Mouse (Mus musculus): ENCODE results near the gene Gdpd3.
"Not testable (repeated sequence)": the region's sequence is repeated elsewhere in the genome, so short reads cannot be mapped to it uniquely, and the experiment has no call there.

Gdpd3 gene

GRCm38 (mm10) chr7:126766201-126766600 is at the start of gene Gdpd3:
Gene Gdpd3 (plus strand): TSS chr7:126766334.
- DNase-seq (ENCODE audit: extremely low read depth, low read depth, low spot score): no peak

GRCm38 (mm10) chr7:126717566-126717965 is 48.6 kb upstream of the Gdpd3 start:
- no peak for DNase-seq (ENCODE audit: extremely low read depth, low read depth, low spot score)

GRCm38 (mm10) chr7:126718787-126719337 is 47.3 kb upstream of the Gdpd3 start:
- no peak for DNase-seq (ENCODE audit: extremely low read depth, low read depth, low spot score)

- no peak for DNase-seq (ENCODE audit: extremely low read depth, low read depth, low spot score)
Measured at GRCm38 (mm10) chr7:126721635-126722034, 44.5 kb upstream of the Gdpd3 start.

- no peak for DNase-seq (ENCODE audit: extremely low read depth, low read depth, low spot score)
Measured at GRCm38 (mm10) chr7:126725077-126725476, 41.1 kb upstream of the Gdpd3 start.

GRCm38 (mm10) chr7:126725667-126726066 is 40.5 kb upstream of the Gdpd3 start:
- DNase-seq (ENCODE audit: extremely low read depth, low read depth, low spot score): no peak

GRCm38 (mm10) chr7:126730256-126730789 is 35.8 kb upstream of the Gdpd3 start:
- not testable (repeated sequence) for DNase-seq (ENCODE audit: extremely low read depth, low read depth, low spot score)

GRCm38 (mm10) chr7:126736122-126736521 is 30.0 kb upstream of the Gdpd3 start:
- DNase-seq (ENCODE audit: extremely low read depth, low read depth, low spot score): no peak

GRCm38 (mm10) chr7:126739551-126739950 is 26.6 kb upstream of the Gdpd3 start:
- no peak for DNase-seq (ENCODE audit: extremely low read depth, low read depth, low spot score)

GRCm38 (mm10) chr7:126740132-126740735 is 25.9 kb upstream of the Gdpd3 start:
- no peak for DNase-seq (ENCODE audit: extremely low read depth, low read depth, low spot score)

- DNase-seq (ENCODE audit: extremely low read depth, low read depth, low spot score): no peak
Measured at GRCm38 (mm10) chr7:126740977-126741376, 25.2 kb upstream of the Gdpd3 start.

GRCm38 (mm10) chr7:126741452-126741851 is 24.7 kb upstream of the Gdpd3 start:
- no peak for DNase-seq (ENCODE audit: extremely low read depth, low read depth, low spot score)

- no peak for DNase-seq (ENCODE audit: extremely low read depth, low read depth, low spot score)
Measured at GRCm38 (mm10) chr7:126741964-126742482, 24.1 kb upstream of the Gdpd3 start.

- no peak for DNase-seq (ENCODE audit: extremely low read depth, low read depth, low spot score)
Measured at GRCm38 (mm10) chr7:126746066-126746465, 20.1 kb upstream of the Gdpd3 start.

- DNase-seq (ENCODE audit: extremely low read depth, low read depth, low spot score): no peak
Measured at GRCm38 (mm10) chr7:126746798-126747197, 19.3 kb upstream of the Gdpd3 start.

GRCm38 (mm10) chr7:126748824-126749223 is 17.3 kb upstream of the Gdpd3 start:
- no peak for DNase-seq (ENCODE audit: extremely low read depth, low read depth, low spot score)

GRCm38 (mm10) chr7:126749582-126750343 is 16.4 kb upstream of the Gdpd3 start:
- DNase-seq (ENCODE audit: extremely low read depth, low read depth, low spot score): no peak

GRCm38 (mm10) chr7:126754866-126755265 is 11.3 kb upstream of the Gdpd3 start:
- no peak for DNase-seq (ENCODE audit: extremely low read depth, low read depth, low spot score)

GRCm38 (mm10) chr7:126758539-126758938 is 7.6 kb upstream of the Gdpd3 start:
- DNase-seq (ENCODE audit: extremely low read depth, low read depth, low spot score): no peak

GRCm38 (mm10) chr7:126759050-126759671 is 7.0 kb upstream of the Gdpd3 start, which contains the start of gene Mapk3:
Gene Mapk3 (plus strand): TSS chr7:126759601.
- no peak for DNase-seq (ENCODE audit: extremely low read depth, low read depth, low spot score)

Measured in fat pad, adult 2 months (tissue).